Mouse (Mus musculus) heart, postnatal 0 days (tissue): ENCODE data around the gene Zfand2b. TPM values are rescaled to one million over a fixed set of nuclear protein-coding genes. Genes with fewer than 3 reads are reported as not detected.
A peak's percentile ranks its signal among the peaks of the same experiment; 100 is the strongest.

Source experiments
- ATAC-seq: fragments of 200-750 bp; cut with Nextera tagmentation; 2 replicates; pipeline ENCODE4 v1.8.0; 2017; ENCODE audit warnings: low read depth, moderate number of reproducible peaks, moderate library complexity; ENCODE audit not compliant: insufficient read depth
- DNase-seq: peaks from one replicate; pipeline ENCODE4 v3.0.0-alpha.2; 2016; ENCODE audit warnings: low spot score
- H3K27ac ChIP-seq: fragments of 300-500 bp; sonication (generic); 2 replicates; pipeline ENCODE4 v1.5.1; 2014; ENCODE audit warnings: low read depth, mild to moderate bottlenecking
- H3K27me3 ChIP-seq: fragments of 300-500 bp; sonication (generic); 2 replicates; pipeline ENCODE4 v1.6.1; 2014; ENCODE audit warnings: low read length, mixed read lengths; ENCODE audit not compliant: control insufficient read depth, insufficient read depth
- H3K36me3 ChIP-seq: fragments of 300-500 bp; sonication (generic); replicated peaks from 2 replicates; pipeline ENCODE4 v1.6.1; 2014; ENCODE audit warnings: low read length, mixed read lengths; ENCODE audit not compliant: control insufficient read depth, insufficient read depth
- H3K4me1 ChIP-seq: fragments of 300-500 bp; sonication (generic); 2 replicates; pipeline ENCODE4 v1.6.1; 2014; ENCODE audit warnings: antibody characterized with exemption; ENCODE audit not compliant: control insufficient read depth, insufficient read depth
- H3K4me2 ChIP-seq: fragments of 300-500 bp; sonication (generic); 2 replicates; pipeline ENCODE4 v1.6.1; 2014; ENCODE audit warnings: low read depth, mild to moderate bottlenecking, low read length, moderate library complexity
- H3K4me3 ChIP-seq: fragments of 300-500 bp; sonication (generic); 2 replicates; pipeline ENCODE4 v1.5.1; 2014; ENCODE audit warnings: low read depth, low read length
- H3K9ac ChIP-seq: fragments of 300-500 bp; sonication (generic); replicated peaks from 2 replicates; pipeline ENCODE4 v1.6.1; 2014; ENCODE audit warnings: low read depth, low read length, mixed read lengths
- H3K9me3 ChIP-seq: fragments of 300-500 bp; sonication (generic); replicated peaks from 2 replicates; pipeline ENCODE4 v1.6.1; 2016; ENCODE audit warnings: low read length; ENCODE audit not compliant: control insufficient read depth
- CTCF ChIP-seq: IDR thresholded peaks from 2 replicates; pipeline ENCODE4 v1.5.1; 2016; ENCODE audit warnings: antibody characterized with exemption, control low read depth, low read depth
- EP300 ChIP-seq: IDR thresholded peaks from 2 replicates; pipeline ENCODE4 v1.6.1; 2016; ENCODE audit warnings: antibody characterized with exemption, low read depth
- WGBS: fragments of 180-500 bp; shearing (Covaris S2); extraction: QIAGEN DNeasy Blood & Tissue Kit; methylation state at CpG from one replicate; pipeline ENCODE4 v1.1.7; 2014; 5-methylcytosine and 5-hydroxymethylcytosine counted together
- polyA plus RNA-seq: library from polyadenylated mRNA; unstranded; fragments of >200 nt; fragmentation: Nextera tagmentation; extraction: Ambion mirVana; gene quantifications from 2 replicates; pipeline ENCODE4 v1.2.1, GENCODE M21; 2015
- total RNA-seq: library from RNA; depleted of rRNA; stranded (reverse); fragments of >200 nt; gene quantifications from 2 replicates; pipeline ENCODE4 v1.2.3, GENCODE M21; 2014; ENCODE audit warnings: low replicate concordance

The Zfand2b gene
- total and polyA plus RNA-seq, 2 experiments from 2014 or later: 26.1 to 67.1 TPM

GRCm38 (mm10) chr1:75141486-75142190 is 26.8 kb upstream of the Zfand2b start:
- DNase-seq (peak; percentile 37), ATAC-seq (peak; percentile 52)
- peaks cover 14% of the 10 kb centered on the region for H3K4me1 ChIP-seq
- peak overlapping the region; percentile 82 for H3K4me3 ChIP-seq
- peak overlapping the region; percentile 90 for H3K4me2 ChIP-seq
- H3K9ac ChIP-seq: peak overlapping the region; percentile 84
- H3K27me3 ChIP-seq: no peaks in the 10 kb centered on the region
- TF ChIP-seq CTCF: no peak
- TF ChIP-seq EP300: no peak
- H3K9me3 ChIP-seq: no peaks in the 10 kb centered on the region
- peaks cover 60% of the 10 kb centered on the region for H3K36me3 ChIP-seq
- peak overlapping the region; percentile 93 for H3K27ac ChIP-seq
- under 1% methylated on average over 53 of the region's 53 CpGs for WGBS

- H3K4me2 ChIP-seq: peak within 1 kb of the TSS; percentile 90
- WGBS: under 1% methylated on average over 82 of the region's 91 CpGs
These were observed 25.9 kb upstream of the Zfand2b start, which contains the start of the genes Cnppd1 and Retreg2 for GRCm38 (mm10) chr1:75142301-75143261. Gene Cnppd1 (minus strand): TSS chr1:75142711. Gene Retreg2 (plus strand): TSS chr1:75142778.

DNA sequence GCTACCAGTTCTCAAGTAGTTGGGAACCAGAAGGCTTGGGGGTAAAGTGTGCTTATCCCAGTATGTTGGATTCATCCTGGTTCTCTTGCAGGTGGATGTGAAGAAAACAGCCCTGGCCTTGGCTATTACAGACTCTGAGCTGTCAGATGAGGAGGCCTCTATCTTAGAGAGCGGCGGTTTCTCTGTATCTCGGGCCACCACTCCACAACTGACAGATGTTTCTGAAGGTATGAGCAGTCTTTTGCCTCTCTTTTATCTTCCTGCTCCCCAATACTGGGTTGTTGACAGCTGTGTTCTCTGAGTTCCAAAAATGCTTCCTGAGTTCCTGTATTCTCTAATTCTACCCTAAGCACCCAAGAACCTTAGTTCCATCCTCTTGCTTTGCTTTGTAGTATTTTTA is 22.9 kb upstream of the Zfand2b start:
- Histone ChIP-seq H3K9ac (no peak overlapping the region), H3K27me3 (no peaks in the 10 kb centered on the region), H3K9me3 (no peaks in the 10 kb centered on the region), H3K36me3 (peaks cover 53% of the 10 kb centered on the region), H3K27ac (no peak overlapping the region), H3K4me3 (no peak overlapping the region), H3K4me2 (no peak overlapping the region), H3K4me1 (peaks cover 10% of the 10 kb centered on the region)
- 93% methylated on average over 3 of the region's 3 CpGs for WGBS
- DNase-seq (no peak), ATAC-seq (no peak)
- TF ChIP-seq EP300: no peak
- TF ChIP-seq CTCF: no peak

More at GRCm38 (mm10) chr1:75142301-75143261, 25.9 kb upstream of the Zfand2b start, which contains the start of the genes Cnppd1 and Retreg2:
- TF ChIP-seq EP300 (no peak), CTCF (peak; percentile 52)
- H3K27me3 ChIP-seq: no peaks in the 10 kb centered on the region
- peak; percentile 86 for ATAC-seq
- H3K9ac ChIP-seq: peak within 1 kb of the TSS; percentile 84
- H3K9me3 ChIP-seq: no peaks in the 10 kb centered on the region
- peak; percentile 92 for DNase-seq
- peaks cover 60% of the 10 kb centered on the region for H3K36me3 ChIP-seq
- peak within 1 kb of the TSS; percentile 93 for H3K27ac ChIP-seq
- peaks cover 14% of the 10 kb centered on the region for H3K4me1 ChIP-seq
- H3K4me3 ChIP-seq: peak within 1 kb of the TSS; percentile 82

DNA sequence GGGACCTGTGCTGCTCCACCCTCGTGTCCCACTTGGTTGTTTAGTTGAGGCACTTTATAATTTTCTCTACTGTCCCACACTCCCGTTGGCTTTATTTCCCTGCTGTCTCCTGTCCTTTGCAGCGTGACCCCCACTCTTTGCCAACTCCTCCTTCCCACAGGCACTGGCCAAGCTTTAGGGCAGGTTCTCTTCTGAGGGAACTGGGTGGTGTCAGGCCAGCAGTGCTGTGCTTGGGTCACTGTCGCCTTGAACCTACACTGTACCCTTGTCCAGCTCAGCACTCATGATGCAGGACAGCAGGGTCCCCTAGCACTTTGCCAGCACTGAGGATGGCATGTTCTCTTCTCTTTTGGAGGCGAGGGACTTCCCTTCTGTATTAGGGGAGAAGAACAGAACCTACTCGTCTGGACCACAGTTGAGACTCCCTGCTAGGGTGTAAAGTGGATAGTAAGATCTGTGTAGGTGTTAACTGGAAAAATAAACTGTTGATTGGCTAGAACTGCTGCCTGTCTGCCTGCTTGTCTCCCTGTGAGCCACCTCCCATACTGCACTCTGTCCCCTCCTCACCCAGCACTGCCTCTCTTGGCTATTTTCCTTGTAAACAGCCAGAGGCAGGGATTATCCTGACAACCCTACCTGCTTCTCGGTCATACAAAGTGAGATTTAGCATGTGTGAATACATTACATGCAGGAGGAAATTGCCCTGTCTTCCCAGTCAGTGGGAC is 20.9 kb upstream of the Zfand2b start:
- no peak for TF ChIP-seq EP300
- no peak for TF ChIP-seq CTCF
- Histone ChIP-seq H3K4me1 (peaks cover 5% of the 10 kb centered on the region; the same call in 1 of the 2 replicates), H3K27ac (no peak overlapping the region), H3K9ac (no peak overlapping the region), H3K4me2 (no peak overlapping the region), H3K36me3 (peaks cover 53% of the 10 kb centered on the region), H3K4me3 (no peak overlapping the region), H3K9me3 (no peaks in the 10 kb centered on the region), H3K27me3 (no peaks in the 10 kb centered on the region)
- no peak for ATAC-seq
- no peak for DNase-seq
- WGBS: 69% methylated on average over 7 of the region's 7 CpGs

DNA sequence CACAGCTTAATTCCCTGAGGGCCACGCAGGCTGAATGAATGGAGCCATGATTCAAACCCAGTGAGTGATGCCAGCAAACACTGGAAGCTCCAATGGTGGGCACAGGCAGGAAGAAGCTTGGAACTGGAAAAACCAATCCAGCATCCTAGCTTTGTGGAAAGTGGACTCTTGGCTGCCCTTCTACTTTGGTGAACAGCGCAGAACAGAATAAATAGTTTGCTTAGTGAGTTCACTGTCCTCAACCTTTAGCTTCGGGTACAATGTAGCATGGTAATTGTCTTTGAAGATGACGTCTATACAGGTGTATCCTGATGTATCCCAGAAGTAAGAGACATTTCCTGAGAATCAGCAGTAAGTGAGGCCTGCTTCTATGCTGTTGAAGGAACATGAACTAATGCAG is 19.7 kb upstream of the Zfand2b start:
- no peaks in the 10 kb centered on the region for H3K9me3 ChIP-seq
- no peak overlapping the region for H3K4me3 ChIP-seq
- WGBS: 85% methylated on average over 4 of the region's 4 CpGs
- no peak overlapping the region for H3K27ac ChIP-seq
- H3K27me3 ChIP-seq: no peaks in the 10 kb centered on the region
- TF ChIP-seq EP300: no peak
- TF ChIP-seq CTCF: no peak
- no peak overlapping the region for H3K9ac ChIP-seq
- peaks cover 53% of the 10 kb centered on the region for H3K36me3 ChIP-seq
- H3K4me1 ChIP-seq: no peaks in the 10 kb centered on the region
- DNase-seq: no peak
- no peak for ATAC-seq
- no peak overlapping the region for H3K4me2 ChIP-seq
